Mouse (Mus musculus) intestine, embryonic 16.5 days (tissue): ENCODE measurements around the gene Ddx1. TPM values are rescaled to one million over a fixed set of nuclear protein-coding genes. Genes with fewer than 3 reads are reported as not detected.
A peak's percentile ranks its signal among the peaks of the same experiment; 100 is the strongest.
"Not testable (repeated sequence)": the region's sequence is repeated elsewhere in the genome, so short reads cannot be mapped to it uniquely, and the experiment has no call there.

Experiments used
- ATAC-seq: fragments of 200-750 bp; cut with Nextera tagmentation; 2 replicates; pipeline ENCODE4 v1.8.0; 2017; ENCODE audit warnings: moderate TSS enrichment, moderate library complexity
- H3K27ac ChIP-seq: fragments of 300-500 bp; sonication (generic); 2 replicates; pipeline ENCODE4 v1.5.1; 2014; ENCODE audit warnings: mild to moderate bottlenecking, low read length
- H3K27me3 ChIP-seq: fragments of 300-500 bp; sonication (generic); replicated peaks from 2 replicates; pipeline ENCODE4 v1.6.1; 2014; ENCODE audit warnings: low read length, control low read depth, mixed read lengths; ENCODE audit not compliant: control insufficient read depth, insufficient read depth
- H3K36me3 ChIP-seq: fragments of 300-500 bp; sonication (generic); 2 replicates; pipeline ENCODE4 v1.6.1; 2014; ENCODE audit warnings: low read length, control low read depth; ENCODE audit not compliant: control insufficient read depth, insufficient read depth
- H3K4me1 ChIP-seq: fragments of 300-500 bp; sonication (generic); 2 replicates; pipeline ENCODE4 v1.6.1; 2014; ENCODE audit warnings: low read length, control low read depth, mixed read lengths; ENCODE audit not compliant: control insufficient read depth, insufficient read depth
- H3K4me2 ChIP-seq: fragments of 300-500 bp; sonication (generic); 2 replicates; pipeline ENCODE4 v1.6.1; 2014; ENCODE audit warnings: low read depth, low read length, control low read depth
- H3K4me3 ChIP-seq: fragments of 300-500 bp; sonication (generic); 2 replicates; pipeline ENCODE4 v1.5.1; 2014; ENCODE audit warnings: mild to moderate bottlenecking, low read length
- H3K9ac ChIP-seq: fragments of 300-500 bp; sonication (generic); 2 replicates; pipeline ENCODE4 v1.6.1; 2014; ENCODE audit warnings: low read depth, low read length
- H3K9me3 ChIP-seq: fragments of 300-500 bp; sonication (generic); 2 replicates; pipeline ENCODE4 v1.6.1; 2016; ENCODE audit warnings: low read length, control low read depth; ENCODE audit not compliant: control insufficient read depth
- WGBS: fragments of 180-500 bp; shearing (Covaris S2); extraction: QIAGEN DNeasy Blood & Tissue Kit; methylation state at CpG from one replicate; pipeline ENCODE4 v1.1.7; 2014; 5-methylcytosine and 5-hydroxymethylcytosine counted together
- polyA plus RNA-seq: library from polyadenylated mRNA; unstranded; fragments of >200 nt; fragmentation: Nextera tagmentation; extraction: Ambion mirVana; gene quantifications from 2 replicates; pipeline ENCODE4 v1.2.1, GENCODE M21; 2015

Ddx1 gene
- polyA plus RNA-seq, 1 experiment from 2014 or later = 123 TPM

GRCm38 (mm10) chr12:13195506-13195905 is 53.5 kb downstream of the Ddx1 start:
- no peaks in the 10 kb centered on the region; the same call in 1 of the 2 replicates for H3K27me3 ChIP-seq
- no peaks in the 10 kb centered on the region for H3K9me3 ChIP-seq
- H3K4me3 ChIP-seq = no peak overlapping the region
- H3K4me2 ChIP-seq = no peak overlapping the region
- no peak for ATAC-seq
- H3K9ac ChIP-seq = no peak overlapping the region
- H3K4me1 ChIP-seq = 0 out of 2 replicates have a peak, but pooled peaks cover 3% of the 10 kb centered on the region
- H3K36me3 ChIP-seq = no peaks in the 10 kb centered on the region
- H3K27ac ChIP-seq = no peak overlapping the region

- no peak overlapping the region for H3K4me2 ChIP-seq
- no peak for ATAC-seq
- WGBS = 27% methylated on average over 11 of the region's 11 CpGs
- H3K9me3 ChIP-seq = no peaks in the 10 kb centered on the region
- H3K27ac ChIP-seq = no peak overlapping the region
- H3K9ac ChIP-seq = no peak overlapping the region
- no peaks in the 10 kb centered on the region for H3K36me3 ChIP-seq
- H3K4me1 ChIP-seq = no peaks in the 10 kb centered on the region
- no peaks in the 10 kb centered on the region for H3K27me3 ChIP-seq
- H3K4me3 ChIP-seq = no peak overlapping the region
Measured at GRCm38 (mm10) chr12:13188059-13188700, 60.8 kb downstream of the Ddx1 start.

GRCm38 (mm10) chr12:13186209-13186608 is 62.8 kb downstream of the Ddx1 start:
- H3K27ac ChIP-seq = no peak overlapping the region
- H3K27me3 ChIP-seq = no peaks in the 10 kb centered on the region
- no peak overlapping the region for H3K4me2 ChIP-seq
- no peak for ATAC-seq
- no peak overlapping the region for H3K9ac ChIP-seq
- no peaks in the 10 kb centered on the region for H3K36me3 ChIP-seq
- no peaks in the 10 kb centered on the region for H3K9me3 ChIP-seq
- peaks cover 2% of the 10 kb centered on the region; the same call in 1 of the 2 replicates for H3K4me1 ChIP-seq
- no peak overlapping the region for H3K4me3 ChIP-seq
- 80% methylated on average over 4 of the region's 4 CpGs for WGBS

GRCm38 (mm10) chr12:13184873-13185361 is 64.1 kb downstream of the Ddx1 start:
- Histone ChIP-seq H3K27me3 (no peaks in the 10 kb centered on the region), H3K4me1 (peaks cover 14% of the 10 kb centered on the region), H3K4me2 (no peak overlapping the region), H3K36me3 (no peaks in the 10 kb centered on the region), H3K4me3 (no peak overlapping the region), H3K27ac (no peak overlapping the region), H3K9me3 (no peaks in the 10 kb centered on the region), H3K9ac (no peak overlapping the region)
- 44% methylated on average over 11 of the region's 11 CpGs for WGBS
- ATAC-seq = no peak

GRCm38 (mm10) chr12:13184136-13184535 is 64.9 kb downstream of the Ddx1 start:
- H3K4me1 ChIP-seq = peaks cover 14% of the 10 kb centered on the region
- not testable (repeated sequence) for ATAC-seq, H3K9me3 ChIP-seq, H3K27me3 ChIP-seq, H3K4me2 ChIP-seq, H3K36me3 ChIP-seq, H3K4me3 ChIP-seq, H3K9ac ChIP-seq, H3K27ac ChIP-seq
- WGBS = 73% methylated on average over 4 of the region's 4 CpGs

- no peak for ATAC-seq
Measured at GRCm38 (mm10) chr12:13182220-13182619, 66.8 kb downstream of the Ddx1 start.

GRCm38 (mm10) chr12:13181721-13182120 is 67.3 kb downstream of the Ddx1 start:
- Histone ChIP-seq H3K27ac (no peak overlapping the region), H3K4me3 (no peak overlapping the region), H3K4me1 (peaks cover 17% of the 10 kb centered on the region), H3K36me3 (no peaks in the 10 kb centered on the region), H3K27me3 (no peaks in the 10 kb centered on the region), H3K4me2 (no peak overlapping the region), H3K9ac (no peak overlapping the region), H3K9me3 (no peaks in the 10 kb centered on the region)
- 78% methylated on average over 6 of the region's 6 CpGs for WGBS
- no peak for ATAC-seq

More at GRCm38 (mm10) chr12:13182220-13182619, 66.8 kb downstream of the Ddx1 start:
- Histone ChIP-seq H3K4me3 (no peak overlapping the region), H3K9me3 (no peaks in the 10 kb centered on the region), H3K4me2 (no peak overlapping the region), H3K9ac (no peak overlapping the region), H3K27ac (no peak overlapping the region), H3K4me1 (peaks cover 14% of the 10 kb centered on the region), H3K36me3 (no peaks in the 10 kb centered on the region), H3K27me3 (no peaks in the 10 kb centered on the region)
- 74% methylated on average over 8 of the region's 8 CpGs for WGBS

- Histone ChIP-seq H3K9ac (no peak overlapping the region), H3K4me3 (no peak overlapping the region), H3K27ac (0 out of 2 replicates have a peak overlapping the region, but pooled peaks have one; percentile 15), H3K36me3 (no peaks in the 10 kb centered on the region), H3K9me3 (no peaks in the 10 kb centered on the region), H3K27me3 (no peaks in the 10 kb centered on the region), H3K4me2 (no peak overlapping the region), H3K4me1 (peaks cover 18% of the 10 kb centered on the region)
- 14% methylated on average over 9 of the region's 9 CpGs for WGBS
- ATAC-seq = peak; percentile 80
Measured at GRCm38 (mm10) chr12:13180715-13181335, 68.2 kb downstream of the Ddx1 start.

- no peak overlapping the region for H3K9ac ChIP-seq
- no peaks in the 10 kb centered on the region for H3K36me3 ChIP-seq
- H3K4me2 ChIP-seq = no peak overlapping the region
- peaks cover 18% of the 10 kb centered on the region for H3K4me1 ChIP-seq
- no peak overlapping the region for H3K4me3 ChIP-seq
- H3K27me3 ChIP-seq = no peaks in the 10 kb centered on the region
- H3K27ac ChIP-seq = no peak overlapping the region
- no peak for ATAC-seq
- H3K9me3 ChIP-seq = no peaks in the 10 kb centered on the region
Measured at GRCm38 (mm10) chr12:13180332-13180714, 68.7 kb downstream of the Ddx1 start.
